Mouse (Mus musculus): ENCODE measurements around the gene Gm38431. TPM values are rescaled to one million over a fixed set of nuclear protein-coding genes. Genes with fewer than 3 reads are reported as not detected.

The Gm38431 gene
- polyA plus RNA-seq, 1 experiment from 2014 or later, result 2.8 TPM

- 91% methylated on average over 9 of the region's 9 CpGs for WGBS
- H3K4me2 ChIP-seq (replicated peaks), result no peak overlapping the region
- H3K4me3 ChIP-seq, result no peak overlapping the region
- H3K4me1 ChIP-seq, result peaks cover 4% of the 10 kb centered on the region
- no peak overlapping the region for H3K27ac ChIP-seq
- no peaks in the 10 kb centered on the region for H3K9me3 ChIP-seq
- H3K27me3 ChIP-seq (replicated peaks), result no peaks in the 10 kb centered on the region
- peaks cover 36% of the 10 kb centered on the region for H3K36me3 ChIP-seq
- no peak overlapping the region for H3K9ac ChIP-seq
- ATAC-seq (ENCODE audit: low FRiP score, low read depth), result no peak
Measured at GRCm38 (mm10) chr9:21125502-21126258, 33.9 kb upstream of the Gm38431 start.

- ATAC-seq (ENCODE audit: low FRiP score, low read depth), result no peak
- Histone ChIP-seq H3K4me2 (replicated peaks) (no peak overlapping the region), H3K4me3 (no peak overlapping the region), H3K9ac (no peak overlapping the region), H3K9me3 (no peaks in the 10 kb centered on the region), H3K36me3 (peaks cover 44% of the 10 kb centered on the region), H3K27me3 (replicated peaks) (no peaks in the 10 kb centered on the region), H3K27ac (no peak overlapping the region), H3K4me1 (no peaks in the 10 kb centered on the region; the same call in 1 of the 2 replicates)
- 86% methylated on average over 5 of the region's 5 CpGs for WGBS
Measured at GRCm38 (mm10) chr9:21124837-21125236, 33.0 kb upstream of the Gm38431 start.

GRCm38 (mm10) chr9:21121483-21121882, 29.7 kb upstream of the Gm38431 start:
- Histone ChIP-seq H3K9me3 (no peaks in the 10 kb centered on the region), H3K27me3 (replicated peaks) (no peaks in the 10 kb centered on the region), H3K4me3 (no peak overlapping the region), H3K4me2 (replicated peaks) (no peak overlapping the region), H3K4me1 (no peaks in the 10 kb centered on the region), H3K36me3 (peaks cover 37% of the 10 kb centered on the region), H3K9ac (0 out of 2 replicates have a peak overlapping the region, but pooled peaks have one; percentile 17), H3K27ac (no peak overlapping the region)
- 88% methylated on average over 16 of the region's 16 CpGs for WGBS
- ATAC-seq (ENCODE audit: low FRiP score, low read depth), result no peak

- H3K27ac ChIP-seq, result no peak overlapping the region
- peaks cover 16% of the 10 kb centered on the region for H3K36me3 ChIP-seq
- WGBS, result 77% methylated on average over 6 of the region's 6 CpGs
- no peak overlapping the region for H3K9ac ChIP-seq
- H3K9me3 ChIP-seq, result no peaks in the 10 kb centered on the region
- no peak overlapping the region for H3K4me3 ChIP-seq
- H3K27me3 ChIP-seq (replicated peaks), result no peaks in the 10 kb centered on the region
- no peaks in the 10 kb centered on the region for H3K4me1 ChIP-seq
- ATAC-seq (ENCODE audit: low FRiP score, low read depth), result no peak
- no peak overlapping the region for H3K4me2 ChIP-seq (replicated peaks)
Measured at GRCm38 (mm10) chr9:21117073-21117472, 25.3 kb upstream of the Gm38431 start.

GRCm38 (mm10) chr9:21115105-21115504, 23.3 kb upstream of the Gm38431 start:
- 89% methylated on average over 8 of the region's 8 CpGs for WGBS
- ATAC-seq (ENCODE audit: low FRiP score, low read depth), result no peak
- Histone ChIP-seq H3K4me2 (replicated peaks) (no peak overlapping the region), H3K4me1 (no peaks in the 10 kb centered on the region), H3K36me3 (peaks cover 3% of the 10 kb centered on the region), H3K9me3 (no peaks in the 10 kb centered on the region), H3K27ac (no peak overlapping the region), H3K27me3 (replicated peaks) (no peaks in the 10 kb centered on the region), H3K9ac (no peak overlapping the region), H3K4me3 (no peak overlapping the region)

GRCm38 (mm10) chr9:21114190-21114589, 22.4 kb upstream of the Gm38431 start:
- Histone ChIP-seq H3K4me3 (no peak overlapping the region), H3K9me3 (no peaks in the 10 kb centered on the region), H3K36me3 (no peaks in the 10 kb centered on the region; the same call in 1 of the 2 replicates), H3K27ac (no peak overlapping the region), H3K27me3 (replicated peaks) (no peaks in the 10 kb centered on the region), H3K4me1 (no peaks in the 10 kb centered on the region), H3K9ac (no peak overlapping the region), H3K4me2 (replicated peaks) (no peak overlapping the region)
- ATAC-seq (ENCODE audit: low FRiP score, low read depth), result no peak
- WGBS, result 94% methylated on average over 7 of the region's 7 CpGs

GRCm38 (mm10) chr9:21113751-21114150, 22.0 kb upstream of the Gm38431 start:
- no peak for ATAC-seq (ENCODE audit: low FRiP score, low read depth)
- Histone ChIP-seq H3K9ac (no peak overlapping the region), H3K27ac (no peak overlapping the region), H3K36me3 (no peaks in the 10 kb centered on the region; the same call in 1 of the 2 replicates), H3K4me1 (no peaks in the 10 kb centered on the region), H3K27me3 (replicated peaks) (no peaks in the 10 kb centered on the region), H3K9me3 (no peaks in the 10 kb centered on the region), H3K4me2 (replicated peaks) (no peak overlapping the region), H3K4me3 (no peak overlapping the region)
- WGBS, result 92% methylated on average over 6 of the region's 6 CpGs

- no peaks in the 10 kb centered on the region for H3K27me3 ChIP-seq (replicated peaks)
- no peak overlapping the region for H3K4me2 ChIP-seq (replicated peaks)
- 0 out of 2 replicates have a peak, but pooled peaks cover 4% of the 10 kb centered on the region for H3K36me3 ChIP-seq
- H3K4me1 ChIP-seq, result no peaks in the 10 kb centered on the region
- no peaks in the 10 kb centered on the region for H3K9me3 ChIP-seq
- no peak for ATAC-seq (ENCODE audit: low FRiP score, low read depth)
- H3K27ac ChIP-seq, result no peak overlapping the region
- H3K4me3 ChIP-seq, result no peak overlapping the region
- WGBS, result 45% methylated on average over 23 of the region's 23 CpGs
- no peak overlapping the region for H3K9ac ChIP-seq
Measured at GRCm38 (mm10) chr9:21107607-21108237, 15.9 kb upstream of the Gm38431 start.

- no peak for ATAC-seq (ENCODE audit: low FRiP score, low read depth)
- WGBS, result 80% methylated on average over 5 of the region's 5 CpGs
- H3K36me3 ChIP-seq, result 0 out of 2 replicates have a peak, but pooled peaks cover 4% of the 10 kb centered on the region
- no peak overlapping the region for H3K4me3 ChIP-seq
- H3K27ac ChIP-seq, result no peak overlapping the region
- H3K9me3 ChIP-seq, result no peaks in the 10 kb centered on the region
- H3K4me2 ChIP-seq (replicated peaks), result no peak overlapping the region
- no peak overlapping the region for H3K9ac ChIP-seq
- no peaks in the 10 kb centered on the region for H3K4me1 ChIP-seq
- no peaks in the 10 kb centered on the region for H3K27me3 ChIP-seq (replicated peaks)
Measured at GRCm38 (mm10) chr9:21105760-21106564, 14.2 kb upstream of the Gm38431 start.

GRCm38 (mm10) chr9:21104814-21105213, 13.0 kb upstream of the Gm38431 start:
- WGBS, result 83% methylated on average over 6 of the region's 6 CpGs
- Histone ChIP-seq H3K27me3 (replicated peaks) (no peaks in the 10 kb centered on the region), H3K27ac (no peak overlapping the region), H3K4me2 (replicated peaks) (no peak overlapping the region), H3K4me1 (no peaks in the 10 kb centered on the region), H3K36me3 (0 out of 2 replicates have a peak, but pooled peaks cover 4% of the 10 kb centered on the region), H3K9ac (no peak overlapping the region), H3K4me3 (no peak overlapping the region), H3K9me3 (no peaks in the 10 kb centered on the region)
- ATAC-seq (ENCODE audit: low FRiP score, low read depth), result no peak

GRCm38 (mm10) chr9:21102076-21102475, 10.3 kb upstream of the Gm38431 start:
- Histone ChIP-seq H3K4me3 (no peak overlapping the region), H3K36me3 (no peaks in the 10 kb centered on the region), H3K9ac (no peak overlapping the region), H3K9me3 (no peaks in the 10 kb centered on the region), H3K27ac (no peak overlapping the region), H3K27me3 (replicated peaks) (no peaks in the 10 kb centered on the region), H3K4me2 (replicated peaks) (no peak overlapping the region), H3K4me1 (no peaks in the 10 kb centered on the region)
- ATAC-seq (ENCODE audit: low FRiP score, low read depth), result no peak
- 98% methylated on average over 2 of the region's 2 CpGs for WGBS
